Mouse (Mus musculus) G1E-ER4 (cell line): ENCODE results near the gene Ppp4r4. TPM values are rescaled to one million over a fixed set of nuclear protein-coding genes. Genes with fewer than 3 reads are reported as not detected.

ENCODE experiments used
- GATA1 ChIP-seq: IDR thresholded peaks from one replicate; pipeline ENCODE4 v1.8.0; 2012; ENCODE audit warnings: low read length, inconsistent platforms
- polyA plus RNA-seq: library from polyadenylated mRNA; stranded (reverse); fragments of >175 nt; gene quantifications from 2 replicates; pipeline ENCODE4 v1.2.3, GENCODE M21; 2012

The Ppp4r4 gene
- polyA plus RNA-seq, 1 experiment = not detected

DNA sequence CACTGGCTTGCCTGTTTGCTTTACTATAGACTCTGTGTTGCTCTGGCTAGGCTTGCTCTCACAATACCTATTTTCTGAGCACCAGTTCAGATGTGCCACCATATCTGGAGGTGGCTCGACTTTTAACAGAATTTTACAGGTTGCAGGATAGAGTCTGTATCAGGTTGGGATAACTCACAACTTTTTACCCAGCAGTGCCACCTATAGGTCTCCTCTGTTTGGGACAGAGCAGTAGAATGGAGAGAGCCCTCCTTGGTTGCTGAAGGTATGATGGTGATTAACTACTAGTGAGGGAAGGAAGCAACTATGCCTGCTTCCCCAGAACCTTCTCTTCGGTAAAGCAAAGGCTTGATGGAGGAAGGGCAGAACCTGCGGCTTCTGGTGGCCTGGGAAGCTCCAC is 35.0 kb downstream of the Ppp4r4 start:
- no peak for TF ChIP-seq GATA1

DNA sequence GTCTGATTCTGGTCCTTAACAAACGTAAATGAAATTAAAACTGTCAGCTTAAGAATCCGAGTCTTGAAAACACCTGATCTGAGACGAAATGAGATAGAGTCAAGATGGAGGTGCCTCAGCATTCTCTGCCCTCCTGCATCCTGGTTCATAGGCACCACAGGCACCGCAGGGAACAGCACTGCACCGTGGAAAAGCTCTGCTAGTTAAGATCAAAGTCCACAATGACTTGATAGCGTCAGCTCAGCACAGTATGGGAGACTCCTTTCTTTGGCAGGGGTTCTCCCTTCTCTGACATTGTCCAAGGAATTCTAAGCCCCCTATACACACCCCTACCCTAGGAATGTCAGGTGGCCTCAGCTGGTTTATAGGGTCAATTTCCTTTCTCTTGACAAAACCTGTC is 37.6 kb downstream of the Ppp4r4 start:
- TF ChIP-seq GATA1 = no peak

DNA sequence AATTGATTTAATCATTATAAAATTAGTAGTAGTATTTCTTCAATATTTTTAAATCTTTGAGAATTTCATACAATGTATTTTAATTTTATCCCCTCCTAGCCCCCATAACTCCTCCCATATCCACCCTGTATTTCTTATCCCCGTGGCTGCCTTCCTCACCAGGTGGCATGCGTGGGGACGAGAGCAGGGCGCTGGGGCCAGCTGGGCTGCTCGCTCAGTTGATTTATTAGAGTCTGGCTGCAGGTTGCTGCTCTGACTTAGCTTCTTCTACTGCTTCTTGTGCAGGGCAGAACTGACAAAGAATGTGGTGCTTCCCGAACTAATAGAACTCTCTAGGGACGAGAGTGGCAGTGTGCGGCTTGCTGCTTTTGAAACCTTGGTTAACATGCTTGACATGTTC is 51.7 kb downstream of the Ppp4r4 start:
- TF ChIP-seq GATA1 = no peak

DNA sequence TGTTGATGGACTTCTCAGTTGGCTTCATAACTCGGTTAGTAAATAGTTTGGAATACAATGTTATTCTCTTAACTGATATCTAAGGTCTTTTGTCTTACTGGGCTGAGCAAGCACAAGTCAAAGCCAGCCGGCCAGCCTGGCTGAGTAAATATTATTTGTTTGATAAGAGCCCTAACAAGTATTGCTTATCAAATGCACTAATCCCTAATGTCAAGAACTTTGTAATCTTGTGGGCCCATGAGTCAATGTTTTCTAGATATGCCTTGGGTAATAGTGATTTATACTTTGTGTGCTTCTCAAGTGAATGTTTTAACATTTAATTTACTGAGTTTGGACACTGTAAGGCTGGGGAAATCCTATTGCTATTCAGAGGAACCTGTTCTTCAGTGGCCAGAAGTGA is 66.3 kb downstream of the Ppp4r4 start:
- TF ChIP-seq GATA1 = no peak

DNA sequence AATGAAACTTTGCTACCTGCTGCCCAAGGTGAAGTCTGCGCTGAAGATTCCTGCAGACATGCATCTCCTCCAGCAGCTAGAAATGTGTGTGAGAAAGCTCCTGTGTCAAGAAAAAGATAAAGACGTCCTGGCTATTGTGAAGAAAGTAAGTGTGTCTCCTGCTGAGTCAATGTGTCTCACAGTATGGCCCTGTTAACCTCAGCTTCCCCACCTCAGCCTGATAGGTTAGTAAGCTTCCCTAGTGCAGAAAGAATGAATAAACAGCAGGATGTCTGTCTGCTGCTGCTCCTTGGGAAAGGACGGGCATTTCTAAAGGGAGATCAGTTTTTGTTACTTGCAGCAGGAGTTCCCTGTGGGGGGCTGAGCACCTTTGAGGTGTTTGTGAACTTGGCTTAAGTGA is 68.3 kb downstream of the Ppp4r4 start:
- no peak for TF ChIP-seq GATA1

DNA sequence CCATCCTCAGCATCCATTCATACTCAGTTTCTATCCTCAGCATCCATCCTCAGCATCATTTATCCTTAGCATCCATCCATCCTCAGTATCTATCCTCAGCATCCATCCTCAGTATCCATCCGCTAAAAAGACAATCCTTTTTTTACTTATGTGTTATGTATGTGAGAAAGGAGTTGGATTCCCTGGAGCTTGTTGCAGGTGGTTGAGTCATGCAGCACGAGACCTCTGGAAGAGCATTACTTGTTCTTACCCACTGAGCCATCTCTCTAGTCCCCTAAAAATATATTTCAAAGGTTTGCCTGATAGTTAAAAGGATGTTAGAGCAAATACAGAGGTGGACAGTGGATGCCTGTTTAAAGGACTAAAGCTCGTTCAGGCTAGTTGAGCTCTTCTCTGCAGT is 69.8 kb downstream of the Ppp4r4 start:
- no peak for TF ChIP-seq GATA1

DNA sequence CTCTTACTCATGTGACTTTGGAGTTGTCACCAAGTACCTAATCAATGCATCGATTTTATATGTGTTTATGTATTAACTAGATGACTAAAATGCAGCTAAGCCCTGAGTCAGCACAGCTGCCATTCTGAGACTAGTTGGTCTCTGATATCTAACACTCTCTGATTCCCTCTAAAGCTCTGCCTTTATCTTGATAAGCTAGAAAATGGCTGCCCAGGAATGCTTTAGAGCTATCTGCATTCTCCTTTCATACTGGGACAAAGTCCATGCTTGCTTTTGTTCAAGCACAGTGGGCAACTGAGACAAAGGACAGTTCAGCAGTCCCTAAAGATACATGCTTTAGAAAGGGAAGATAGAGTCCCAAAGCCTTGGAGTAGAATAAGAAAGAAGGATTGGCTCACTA is 83.1 kb downstream of the Ppp4r4 start:
- no peak for TF ChIP-seq GATA1

DNA sequence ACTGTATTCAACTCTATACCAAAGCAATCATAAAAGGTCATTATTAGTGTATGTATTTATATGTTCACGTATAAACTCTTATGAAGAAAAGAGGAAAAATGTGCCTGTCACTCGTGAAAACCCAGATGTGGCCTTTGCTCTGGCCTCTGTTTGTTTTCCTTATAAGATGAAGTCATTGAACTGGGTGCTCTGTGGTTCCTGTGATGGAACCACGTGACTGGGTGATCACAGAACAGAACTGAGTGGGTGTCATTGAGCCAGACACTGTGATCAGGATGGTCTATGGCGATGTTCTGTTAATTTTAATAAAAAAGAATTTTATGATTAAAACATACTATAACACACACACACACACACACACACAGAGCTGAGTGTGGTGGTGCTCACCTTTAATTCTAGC is 83.7 kb downstream of the Ppp4r4 start:
- TF ChIP-seq GATA1 = no peak

DNA sequence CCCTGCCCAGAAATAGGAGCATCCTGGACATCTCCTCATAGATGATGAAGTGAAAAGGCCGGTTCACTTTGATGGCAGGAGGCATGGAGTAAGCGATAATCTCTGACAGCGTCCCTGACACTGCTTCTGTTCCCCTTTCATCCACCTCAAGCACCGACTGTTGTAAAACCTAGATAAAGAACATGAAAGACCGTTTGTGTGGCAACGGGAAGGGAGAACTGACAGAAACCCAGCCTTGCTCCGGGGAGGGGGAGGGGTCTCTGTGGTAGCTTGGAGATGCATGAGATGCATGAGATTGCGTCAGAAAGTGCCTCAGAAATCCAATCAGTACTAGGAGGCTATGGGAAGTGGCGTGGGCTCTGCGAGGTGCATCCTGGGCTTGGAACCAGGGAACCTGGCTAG is 84.8 kb downstream of the Ppp4r4 start:
- no peak for TF ChIP-seq GATA1

DNA sequence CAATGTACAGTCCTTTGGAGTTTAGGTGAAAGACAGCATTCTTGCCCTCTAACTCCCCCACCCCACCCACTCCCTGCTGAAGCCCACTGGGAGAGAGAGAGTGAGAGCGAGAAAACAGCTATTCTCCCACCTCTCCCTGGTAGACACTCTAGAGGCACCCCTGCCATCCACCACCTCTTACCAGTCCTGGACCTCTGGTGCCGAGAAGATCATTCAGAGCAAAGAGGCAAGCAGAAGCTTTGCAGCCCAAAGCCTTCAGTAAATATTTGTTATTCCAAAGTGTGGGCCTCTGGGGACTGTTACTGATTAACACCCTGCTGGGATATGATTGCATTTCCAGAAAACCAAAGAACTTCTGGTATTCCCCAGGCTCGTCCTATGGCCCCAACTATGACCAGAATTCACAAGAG is 99.1 kb downstream of the Ppp4r4 start, which contains the start of gene Serpina10:
Gene Serpina10 (minus strand): TSS at position 242 of the 410 bp plus-strand sequence.
- TF ChIP-seq GATA1 = no peak

DNA sequence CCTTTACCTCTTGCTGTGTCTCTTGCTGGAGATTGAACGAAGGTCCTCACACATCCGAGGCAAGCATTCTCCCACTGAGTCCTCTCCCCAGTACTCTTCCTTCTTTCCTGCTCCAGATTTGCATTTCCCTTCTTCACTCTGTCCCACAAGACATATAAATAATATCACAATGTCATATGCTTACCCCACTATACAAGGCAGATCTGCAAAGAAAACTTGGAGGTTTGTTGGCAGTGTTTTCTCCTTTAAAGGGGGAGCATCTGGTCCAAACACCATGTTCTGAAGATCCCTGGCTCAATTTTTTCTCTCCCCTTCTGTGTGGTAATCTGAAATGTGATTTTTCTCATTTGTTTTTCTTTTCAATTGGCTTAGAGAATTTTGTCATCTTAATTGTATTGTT is 102.3 kb downstream of the Ppp4r4 start:
- no peak for TF ChIP-seq GATA1

DNA sequence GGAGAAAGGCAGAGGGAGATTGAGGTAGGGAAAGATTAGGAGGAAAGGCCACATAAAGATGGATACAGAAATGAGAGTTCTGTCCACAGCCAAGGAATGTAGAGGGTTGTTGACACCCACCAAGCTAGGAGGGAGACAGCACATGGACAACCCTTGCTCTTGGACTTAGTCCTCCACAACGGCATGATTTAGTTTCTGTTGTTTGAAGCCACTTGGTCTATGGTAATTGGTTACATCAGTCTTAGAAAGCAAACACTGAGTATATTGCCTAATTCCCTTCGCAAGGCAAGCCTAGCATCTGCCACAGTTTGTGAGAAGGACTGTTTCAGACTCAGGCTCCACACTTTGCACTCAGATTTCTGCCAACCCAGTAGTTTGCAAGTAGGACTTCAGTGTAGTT is 103.8 kb downstream of the Ppp4r4 start:
- TF ChIP-seq GATA1 = no peak

DNA sequence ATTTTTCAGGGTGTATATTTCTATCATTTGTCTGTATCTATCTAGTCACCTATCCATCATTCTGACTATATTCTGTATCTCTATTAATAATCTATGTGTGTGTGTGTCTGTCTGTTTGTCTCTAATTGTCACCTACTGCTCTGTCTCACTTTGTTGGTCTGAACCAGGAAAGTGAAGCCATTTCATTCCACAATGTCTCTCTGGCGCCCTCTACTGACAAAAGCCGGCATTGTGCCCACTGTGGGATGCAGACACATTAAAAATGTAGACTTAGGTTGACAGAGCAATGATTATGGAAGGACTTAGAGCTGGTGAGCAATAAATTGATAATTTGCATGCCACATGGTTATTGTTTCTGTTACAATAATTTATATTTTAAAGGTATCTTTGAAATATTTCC is 111.3 kb downstream of the Ppp4r4 start:
- TF ChIP-seq GATA1 = no peak

DNA sequence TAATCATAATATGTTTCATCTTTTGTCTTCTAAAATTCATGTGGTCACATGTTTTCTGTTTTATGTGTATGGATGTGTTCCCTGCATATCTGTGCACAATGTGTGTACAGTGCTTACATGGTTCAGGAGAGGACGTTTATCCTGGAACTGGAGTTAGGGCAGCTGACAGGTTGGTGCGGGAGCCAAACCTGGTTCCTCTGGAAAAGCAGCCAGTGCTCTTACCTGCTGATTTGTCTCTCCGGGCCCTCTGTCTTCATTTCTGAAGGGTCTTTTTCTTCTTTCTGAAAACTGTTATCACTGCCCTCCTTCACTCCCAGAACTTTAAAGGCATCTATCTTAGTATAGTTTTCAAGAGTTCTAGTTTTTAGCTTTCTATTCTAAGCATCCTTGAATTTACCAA is 111.7 kb downstream of the Ppp4r4 start:
- no peak for TF ChIP-seq GATA1

DNA sequence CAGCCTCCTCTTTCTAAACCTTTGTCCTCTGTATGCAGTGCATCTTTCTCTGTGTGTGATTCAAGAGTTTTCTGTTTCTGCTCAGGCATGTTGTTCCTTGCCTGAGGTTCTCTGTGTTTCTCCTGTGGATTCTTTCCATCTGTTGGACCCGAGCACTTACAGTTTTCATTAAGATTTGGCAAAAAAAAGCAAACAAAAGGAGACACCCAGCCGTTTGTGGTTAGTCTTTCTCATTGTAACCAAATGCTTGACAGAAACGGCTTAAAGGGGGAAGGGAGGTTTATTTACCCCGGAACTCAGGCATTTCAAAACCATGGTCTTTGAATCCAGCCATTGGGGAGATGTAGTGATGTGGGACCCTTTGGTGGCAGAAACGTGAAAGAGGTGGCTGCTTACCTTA is 112.5 kb downstream of the Ppp4r4 start:
- TF ChIP-seq GATA1 = no peak

DNA sequence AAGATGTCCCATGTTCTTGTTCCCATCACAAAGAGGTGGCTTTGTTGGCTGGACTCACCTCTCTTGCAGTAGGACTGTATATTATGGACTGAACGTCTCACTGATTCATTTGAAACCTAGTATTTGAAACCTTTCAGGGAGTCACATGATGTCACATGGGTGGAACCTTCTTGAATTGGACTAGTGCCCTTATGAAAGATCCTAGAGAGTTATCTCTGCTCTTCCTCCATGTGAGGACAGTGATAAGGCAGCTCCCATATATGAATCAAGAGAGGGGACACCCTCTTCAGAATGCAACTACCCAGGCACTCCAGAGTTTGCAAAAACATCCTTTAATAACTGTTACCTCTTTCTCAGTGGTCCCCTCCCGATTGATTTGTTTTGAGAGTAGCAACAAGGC is 114.2 kb downstream of the Ppp4r4 start:
- TF ChIP-seq GATA1 = no peak

DNA sequence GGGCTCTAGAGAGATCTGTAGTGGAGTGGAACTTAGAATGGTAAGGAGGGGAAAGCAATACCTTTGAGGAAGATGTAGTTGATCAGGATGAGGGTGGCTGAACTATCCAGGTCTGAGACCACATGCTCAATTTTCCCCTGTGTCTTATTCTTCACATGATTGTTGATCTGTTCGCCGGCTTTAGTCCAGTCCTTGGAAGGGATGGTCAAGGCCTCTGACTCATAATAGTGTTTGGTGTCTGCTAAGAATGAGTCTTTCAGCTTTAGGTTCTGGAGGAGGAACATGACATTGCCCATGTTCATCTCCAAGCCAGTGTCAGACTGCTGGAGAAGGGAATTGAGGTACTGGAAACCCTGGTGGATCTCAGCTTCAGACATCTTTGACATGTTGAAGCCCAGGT is 121.8 kb downstream of the Ppp4r4 start:
- TF ChIP-seq GATA1 = no peak
